Mouse (Mus musculus) gastrocnemius, postnatal 36 days (tissue): Measurements from ENCODE around the gene Nmnat2. TPM values are rescaled to one million over a fixed set of nuclear protein-coding genes. Genes with fewer than 3 reads are reported as not detected.

Source experiments
- DNase-seq, 2 experiments: peaks; one replicate each; pipeline ENCODE4 v3.0.0; 2022
- intact Hi-C: fragments of 180-260 bp; cut with DNase I; formaldehyde crosslinking; loops from one replicate; pipeline ENCODE4 v1.15.1; 2025
- total RNA-seq, 2 experiments: library from RNA; stranded (reverse); gene quantifications; 2 replicates each; pipeline ENCODE4 v1.2.3; 2021

Gene Nmnat2
- total RNA-seq, 2 experiments from 2014 or later, result 0.38 to 0.42 TPM

- no peak for DNase-seq
- intact Hi-C loops, result no loop called here
Observed at GRCm38 (mm10) chr1:153087771-153088170, 133.0 kb downstream of the Nmnat2 start.

GRCm38 (mm10) chr1:153090081-153090480 is 135.3 kb downstream of the Nmnat2 start:
- DNase-seq, result no peak
- intact Hi-C loops, result loop anchor here (10.0 kb wide), 1 partner anchor 305 kb away; no protein-coding TSS in a partner anchor

- no peak for DNase-seq
- intact Hi-C loops, result loop anchor here (10.0 kb wide), 1 partner anchor 306 kb away; no protein-coding TSS in a partner anchor
Observed at GRCm38 (mm10) chr1:153090807-153091206, 136.0 kb downstream of the Nmnat2 start.

- peak; percentile 35 to 54 for DNase-seq
- intact Hi-C loops, result loop anchor here (10.0 kb wide), 1 partner anchor 307 kb away; no protein-coding TSS in a partner anchor
Observed at GRCm38 (mm10) chr1:153091438-153092236, 136.8 kb downstream of the Nmnat2 start.

- DNase-seq, result peak; percentile 83 to 86
- intact Hi-C loops, result loop anchor here (10.0 kb wide), 1 partner anchor 308 kb away; no protein-coding TSS in a partner anchor
Observed at GRCm38 (mm10) chr1:153092237-153092975, 137.6 kb downstream of the Nmnat2 start.

- intact Hi-C loops, result loop anchor here (10.0 kb wide), 1 partner anchor 308 kb away; no protein-coding TSS in a partner anchor
Observed at GRCm38 (mm10) chr1:153093172-153093571, 138.4 kb downstream of the Nmnat2 start.

GRCm38 (mm10) chr1:153093581-153093980 is 138.8 kb downstream of the Nmnat2 start:
- intact Hi-C loops, result loop anchor here (10.0 kb wide), 1 partner anchor 309 kb away; no protein-coding TSS in a partner anchor
- no peak for DNase-seq

More at GRCm38 (mm10) chr1:153093172-153093571, 138.4 kb downstream of the Nmnat2 start:
- DNase-seq, result no peak

- intact Hi-C loops, result loop anchor here (10.0 kb wide), 1 partner anchor 310 kb away; no protein-coding TSS in a partner anchor
- no peak for DNase-seq
Observed at GRCm38 (mm10) chr1:153094226-153095076, 139.7 kb downstream of the Nmnat2 start.

GRCm38 (mm10) chr1:153095328-153095727 is 140.5 kb downstream of the Nmnat2 start:
- no peak for DNase-seq
- intact Hi-C loops, result loop anchor here (10.0 kb wide), 1 partner anchor 311 kb away; no protein-coding TSS in a partner anchor

GRCm38 (mm10) chr1:153095826-153096727 is 141.3 kb downstream of the Nmnat2 start:
- no peak for DNase-seq
- intact Hi-C loops, result loop anchor here (10.0 kb wide), 1 partner anchor 311 kb away; no protein-coding TSS in a partner anchor

- intact Hi-C loops, result loop anchor here (10.0 kb wide), 1 partner anchor 312 kb away; no protein-coding TSS in a partner anchor
- no peak for DNase-seq
Observed at GRCm38 (mm10) chr1:153097017-153097675, 142.4 kb downstream of the Nmnat2 start.

- intact Hi-C loops, result loop anchor here (10.0 kb wide), 1 partner anchor 314 kb away; no protein-coding TSS in a partner anchor
- no peak for DNase-seq
Observed at GRCm38 (mm10) chr1:153098586-153098985, 143.8 kb downstream of the Nmnat2 start.

- intact Hi-C loops, result loop anchor here (2.0 kb wide), 1 partner anchor 286 kb away; no protein-coding TSS in a partner anchor
- DNase-seq, result no peak
Observed at GRCm38 (mm10) chr1:153100912-153101311, 146.1 kb downstream of the Nmnat2 start.

GRCm38 (mm10) chr1:153101327-153101880 is 146.6 kb downstream of the Nmnat2 start:
- DNase-seq, result peak in 1 of 2 experiments; percentile 52
- intact Hi-C loops, result loop anchor here (2.0 kb wide), 1 partner anchor 285 kb away; no protein-coding TSS in a partner anchor

- intact Hi-C loops, result no loop called here
- no peak for DNase-seq
Observed at GRCm38 (mm10) chr1:153102296-153103185, 147.7 kb downstream of the Nmnat2 start.

- no peak for DNase-seq
- intact Hi-C loops, result no loop called here
Observed at GRCm38 (mm10) chr1:153103186-153103554, 148.4 kb downstream of the Nmnat2 start.

- intact Hi-C loops, result no loop called here
Observed at GRCm38 (mm10) chr1:153104804-153105203, 150.0 kb downstream of the Nmnat2 start.

More at GRCm38 (mm10) chr1:153104804-153105203, 150.0 kb downstream of the Nmnat2 start:
- DNase-seq, result no peak
